Mouse (Mus musculus): Measurements from ENCODE around the gene F12.

F12 gene

GRCm38 (mm10) chr13:55426613-55427012 lies at the start of gene F12:
Gene F12, minus strand, starts transcription at chr13:55426793.
- DNase-seq = no peak

GRCm38 (mm10) chr13:55476256-55476655 lies 49.7 kb upstream of the F12 start:
- no peak for DNase-seq

- no peak for DNase-seq
Observed at GRCm38 (mm10) chr13:55475750-55476149, 49.2 kb upstream of the F12 start.

GRCm38 (mm10) chr13:55474621-55475069 lies 48.1 kb upstream of the F12 start:
- DNase-seq = peak; percentile 70

GRCm38 (mm10) chr13:55473961-55474360 lies 47.4 kb upstream of the F12 start:
- DNase-seq = no peak

GRCm38 (mm10) chr13:55473076-55473831 lies 46.7 kb upstream of the F12 start:
- DNase-seq = no peak

- peak; percentile 82 for DNase-seq
Observed at GRCm38 (mm10) chr13:55472132-55473022, 45.8 kb upstream of the F12 start.

- DNase-seq = no peak
Observed at GRCm38 (mm10) chr13:55471819-55472131, 45.2 kb upstream of the F12 start.

- peak; percentile 93 for DNase-seq
Observed at GRCm38 (mm10) chr13:55471156-55471818, 44.7 kb upstream of the F12 start.

- peak; percentile 60 for DNase-seq
Observed at GRCm38 (mm10) chr13:55470372-55470771, 43.8 kb upstream of the F12 start.

GRCm38 (mm10) chr13:55468851-55469560 lies 42.4 kb upstream of the F12 start:
- no peak for DNase-seq

- no peak for DNase-seq
Observed at GRCm38 (mm10) chr13:55465830-55466440, 39.3 kb upstream of the F12 start.

GRCm38 (mm10) chr13:55465184-55465583 lies 38.6 kb upstream of the F12 start:
- no peak for DNase-seq

GRCm38 (mm10) chr13:55464027-55464884 lies 37.7 kb upstream of the F12 start, which contains the start of gene Prr7:
Gene Prr7, plus strand, starts transcription at chr13:55464267.
- peak; percentile 83 for DNase-seq

- no peak for DNase-seq
Observed at GRCm38 (mm10) chr13:55463399-55464026, 36.9 kb upstream of the F12 start.

- no peak for DNase-seq
Observed at GRCm38 (mm10) chr13:55462965-55463364, 36.4 kb upstream of the F12 start.

- DNase-seq = no peak
Observed at GRCm38 (mm10) chr13:55451785-55452549, 25.4 kb upstream of the F12 start.

GRCm38 (mm10) chr13:55451296-55451695 lies 24.7 kb upstream of the F12 start:
- no peak for DNase-seq

GRCm38 (mm10) chr13:55450511-55450980 lies 24.0 kb upstream of the F12 start:
- DNase-seq = peak; percentile 50
